Mouse (Mus musculus): ENCODE measurements at regions not wholly inside any gene's neighbourhood (a gene's known extent, or its start where the extent isn't known, plus 50 kb on each side); places are given as distances from the start of the nearest gene placed in this dataset.

DNA sequence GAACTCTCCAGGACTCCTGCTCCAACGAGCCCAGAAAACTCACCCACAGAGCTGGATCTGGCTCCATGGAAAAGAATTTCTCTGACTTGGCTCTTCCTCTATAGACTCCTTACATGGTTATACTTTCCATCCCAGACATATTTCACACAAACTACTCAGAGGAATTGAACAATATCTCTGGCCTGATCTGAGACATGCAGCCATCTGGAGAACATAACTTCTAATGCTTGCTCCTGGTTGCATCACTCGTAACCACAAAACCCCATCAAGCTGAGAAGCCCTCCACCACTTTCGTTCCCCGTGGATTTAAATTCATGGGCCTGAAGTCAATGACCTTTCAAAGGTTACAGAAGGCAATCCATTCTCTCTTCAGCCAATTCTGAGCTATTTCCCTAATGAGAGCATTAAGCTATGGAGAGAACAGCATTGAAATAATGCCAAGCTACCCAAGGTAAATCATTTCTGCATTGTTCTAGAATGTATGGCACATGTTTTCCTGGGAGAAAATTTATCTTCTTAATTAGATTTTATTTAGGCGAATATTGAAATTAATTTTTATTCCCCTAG, 294.0 kb upstream of the Acvr2a start:
- DNase-seq: no peak
- intact Hi-C loops (cut with DNase I): no loop called here

- DNase-seq: no peak
- intact Hi-C loops (cut with DNase I): no loop called here
These were observed 293.4 kb upstream of the Acvr2a start for GRCm38 (mm10) chr2:48520535-48520971.

- intact Hi-C loops (cut with DNase I): loop anchor here (5.0 to 10.0 kb wide), 2 partner anchors 153 to 349 kb away; no protein-coding TSS in a partner anchor
- no peak for DNase-seq
These were observed 278.5 kb upstream of the Acvr2a start for GRCm38 (mm10) chr2:48535453-48535852.

GRCm38 (mm10) chr2:48536930-48537329, 277.0 kb upstream of the Acvr2a start:
- no peak for DNase-seq
- intact Hi-C loops (cut with DNase I): loop anchor here (5.0 to 10.0 kb wide), 2 partner anchors 155 to 348 kb away; no protein-coding TSS in a partner anchor

GRCm38 (mm10) chr2:48538668-48539341, 275.1 kb upstream of the Acvr2a start:
- intact Hi-C loops (cut with DNase I): loop anchor here (2.0 to 10.0 kb wide), 4 partner anchors 64 to 346 kb away; partner anchors contain the start of gene Acvr2a
- DNase-seq: peak; percentile 15 to 21

DNA sequence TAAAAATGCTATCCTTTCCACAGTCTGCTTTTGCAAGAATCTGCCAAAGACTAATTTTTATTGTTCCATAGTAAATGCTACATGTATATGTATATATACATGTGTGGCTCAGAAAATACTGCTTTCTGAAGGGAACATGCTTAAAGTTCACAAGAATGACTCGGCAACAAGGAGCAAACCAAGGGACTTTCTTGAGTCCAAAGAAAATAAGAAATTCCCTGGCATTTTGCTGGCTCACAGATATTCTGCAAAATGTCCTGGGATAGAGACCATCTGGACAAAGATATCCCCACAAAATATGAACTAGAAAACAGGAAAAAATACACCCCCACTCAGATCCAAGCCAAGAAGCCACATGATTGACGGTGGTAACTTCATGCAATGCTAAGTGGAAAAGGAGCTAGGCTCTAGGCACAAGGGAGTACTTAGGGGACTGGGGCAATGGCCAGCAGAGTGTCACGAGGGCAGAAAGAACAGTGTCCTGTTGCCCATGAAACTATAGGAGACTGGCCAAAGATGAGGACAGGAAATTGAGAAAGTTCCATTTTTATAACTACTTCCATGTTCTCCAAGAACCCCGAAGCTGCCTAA, 274.3 kb upstream of the Acvr2a start:
- DNase-seq: peak; percentile 44
- intact Hi-C loops (cut with DNase I): loop anchor here (2.0 to 10.0 kb wide), 6 partner anchors 65 to 537 kb away; partner anchors contain the start of gene Acvr2a

GRCm38 (mm10) chr2:48544377-48544776, 269.5 kb upstream of the Acvr2a start:
- intact Hi-C loops (cut with DNase I): loop anchor here (5.0 kb wide), 2 partner anchors 73 to 542 kb away; no protein-coding TSS in a partner anchor
- no peak for DNase-seq

GRCm38 (mm10) chr2:48545072-48545471, 268.8 kb upstream of the Acvr2a start:
- DNase-seq: no peak
- intact Hi-C loops (cut with DNase I): no loop called here

DNA sequence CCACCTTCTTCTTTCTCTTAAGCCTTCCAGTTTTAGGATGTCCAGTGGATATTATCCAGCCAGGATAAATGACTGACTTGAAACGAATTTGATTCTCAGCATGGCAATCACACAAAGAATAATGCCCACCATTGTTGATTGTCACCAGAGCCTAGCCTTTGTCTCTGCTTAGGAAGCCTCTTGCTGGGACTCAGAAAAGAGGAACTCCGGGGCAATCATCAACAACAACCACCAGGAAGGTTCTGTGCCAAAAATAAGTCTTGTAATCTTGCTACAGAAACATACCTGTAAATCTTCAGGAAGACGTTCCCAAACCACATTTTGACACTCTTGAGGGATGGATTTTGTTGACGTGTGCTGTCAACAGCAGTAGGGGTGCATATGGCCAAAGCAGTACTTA, 268.2 kb upstream of the Acvr2a start:
- intact Hi-C loops (cut with DNase I): no loop called here
- no peak for DNase-seq

DNA sequence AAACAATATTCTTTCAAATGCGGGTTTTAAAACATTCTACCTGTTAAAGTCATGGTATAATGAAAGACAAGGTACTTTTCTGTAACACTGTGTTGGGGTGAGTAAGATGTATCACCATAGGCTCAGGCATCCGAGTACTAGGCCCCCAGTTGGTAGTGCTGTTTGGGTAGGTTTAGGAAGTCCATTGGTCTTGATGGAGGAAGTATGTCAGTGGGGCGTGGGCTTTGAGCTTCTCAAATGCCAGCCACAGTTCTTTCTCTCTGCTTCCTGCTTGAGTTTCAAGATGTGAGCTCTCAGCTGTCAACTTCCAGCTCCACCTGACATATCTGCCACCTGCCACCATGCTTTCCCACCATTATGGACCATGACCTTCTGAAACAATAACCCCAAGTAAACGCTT, 267.7 kb upstream of the Acvr2a start:
- no peak for DNase-seq
- intact Hi-C loops (cut with DNase I): no loop called here

GRCm38 (mm10) chr2:48556600-48556999, 257.3 kb upstream of the Acvr2a start:
- DNase-seq: no peak
- intact Hi-C loops (cut with DNase I): loop anchor here (10.0 kb wide), 1 partner anchor 178 kb away; no protein-coding TSS in a partner anchor

GRCm38 (mm10) chr2:48557123-48557522, 256.8 kb upstream of the Acvr2a start:
- intact Hi-C loops (cut with DNase I): loop anchor here (10.0 kb wide), 1 partner anchor 178 kb away; no protein-coding TSS in a partner anchor
- no peak for DNase-seq

GRCm38 (mm10) chr2:48558641-48559040, 255.3 kb upstream of the Acvr2a start:
- no peak for DNase-seq
- intact Hi-C loops (cut with DNase I): loop anchor here (10.0 kb wide), 1 partner anchor 176 kb away; no protein-coding TSS in a partner anchor

DNA sequence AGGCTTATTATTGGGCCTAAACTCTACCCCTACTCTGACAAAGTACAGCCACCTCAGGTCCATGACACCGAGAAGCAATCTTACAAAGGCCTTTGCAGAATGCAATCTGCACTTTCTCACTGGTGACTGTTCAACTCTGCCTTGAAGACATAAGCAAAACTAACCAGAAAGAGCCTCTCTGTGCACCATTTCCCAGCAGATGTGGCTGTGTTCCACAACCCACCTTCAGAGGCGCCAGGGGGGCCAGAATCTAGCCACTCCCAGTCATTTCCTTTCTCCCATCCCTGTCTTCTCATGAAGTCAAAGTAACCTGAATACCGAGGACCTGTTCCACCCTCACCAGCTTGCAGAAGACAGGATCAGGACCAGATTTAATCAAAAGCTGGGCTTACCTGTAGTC, 250.3 kb upstream of the Acvr2a start:
- intact Hi-C loops (cut with DNase I): no loop called here
- DNase-seq: no peak

GRCm38 (mm10) chr2:48564170-48564569, 249.7 kb upstream of the Acvr2a start:
- intact Hi-C loops (cut with DNase I): no loop called here
- no peak for DNase-seq

- intact Hi-C loops (cut with DNase I): no loop called here
- no peak for DNase-seq
These were observed 246.0 kb upstream of the Acvr2a start for GRCm38 (mm10) chr2:48567871-48568270.

GRCm38 (mm10) chr2:48586162-48586830, 227.6 kb upstream of the Acvr2a start:
- intact Hi-C loops (cut with DNase I): no loop called here
- DNase-seq: no peak

- DNase-seq: no peak
- intact Hi-C loops (cut with DNase I): no loop called here
These were observed 227.1 kb upstream of the Acvr2a start for GRCm38 (mm10) chr2:48586831-48587169.

DNA sequence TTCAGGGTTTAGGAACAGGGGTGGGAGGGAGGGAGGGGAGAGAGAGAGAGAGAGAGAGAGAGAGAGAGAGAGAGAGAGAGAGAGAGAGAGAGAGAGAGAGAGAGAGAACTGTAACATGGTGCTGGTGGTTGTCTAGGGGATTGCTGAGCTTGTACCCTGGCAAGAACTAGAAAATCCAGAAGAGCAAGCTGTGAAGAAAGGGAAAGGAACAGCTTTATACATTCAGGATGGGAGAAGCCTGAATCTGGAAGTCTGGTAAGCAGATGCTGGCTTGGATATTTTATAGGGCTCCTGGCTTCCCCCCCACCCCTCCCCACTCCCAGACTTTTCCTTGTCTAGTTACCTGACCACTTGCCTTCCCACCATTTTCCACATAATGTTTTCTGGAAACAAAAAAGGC, 224.2 kb upstream of the Acvr2a start:
- intact Hi-C loops (cut with DNase I): no loop called here
- DNase-seq: no peak

- no peak for DNase-seq
- intact Hi-C loops (cut with DNase I): no loop called here
These were observed 215.9 kb upstream of the Acvr2a start for GRCm38 (mm10) chr2:48597793-48598583.

Data from heart, postnatal 36 days (tissue).